Mouse (Mus musculus) olfactory bulb, adult 2 months (tissue): ENCODE results near the gene Kmo.

ENCODE experiments used
- CTCF ChIP-seq: fragments of 200-500 bp; IDR thresholded peaks from 2 replicates; pipeline ENCODE4 v1.5.1; 2012; ENCODE audit warnings: low read depth, mild to moderate bottlenecking, low read length, moderate library complexity; ENCODE audit not compliant: insufficient read depth
- POLR2A ChIP-seq: fragments of 200-500 bp; IDR thresholded peaks from 2 replicates; pipeline ENCODE4 v1.6.1; 2012; ENCODE audit warnings: mild to moderate bottlenecking, low read depth, low read length, moderate library complexity; ENCODE audit not compliant: insufficient read depth

DNA sequence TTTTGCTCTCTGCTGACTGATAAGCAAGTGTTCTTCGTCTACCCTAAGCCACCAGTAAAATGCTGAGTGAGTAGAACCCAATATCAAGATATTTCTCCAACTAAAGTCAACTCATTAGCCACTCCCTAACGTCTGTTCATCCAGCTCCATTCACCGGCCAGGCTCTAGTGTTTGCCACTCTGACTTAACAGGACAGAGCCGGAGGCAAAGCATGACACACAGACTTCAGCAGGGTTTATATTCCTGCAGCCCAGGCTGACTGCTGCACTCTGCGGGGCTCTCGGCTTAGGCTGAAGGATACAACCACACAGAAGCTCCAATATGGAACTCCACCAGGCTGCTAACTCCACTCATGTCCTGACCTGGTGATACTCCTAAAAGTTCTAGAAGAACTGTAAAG is 12.9 kb upstream of the Kmo start:
- TF ChIP-seq CTCF (no peak), POLR2A (no peak)
